Mouse (Mus musculus) CD4-positive, CD25-positive, alpha-beta regulatory T cell, adult 2 months (primary cell): Measurements from ENCODE around the gene Thsd7b.

Experiments
- DNase-seq: peaks from one replicate; pipeline ENCODE4 v3.0.0-alpha.2; 2012; ENCODE audit warnings: low read depth, low spot score

Gene Thsd7b

GRCm38 (mm10) chr1:129272982-129273937, at the start of gene Thsd7b:
TSS of gene Thsd7b (plus strand) at chr1:129273302.
- DNase-seq, result no peak

- DNase-seq, result no peak
Measured at GRCm38 (mm10) chr1:129244292-129244691, 28.8 kb upstream of the Thsd7b start.

GRCm38 (mm10) chr1:129250704-129251443, 22.2 kb upstream of the Thsd7b start:
- DNase-seq, result no peak

GRCm38 (mm10) chr1:129266684-129267083, 6.4 kb upstream of the Thsd7b start:
- no peak for DNase-seq

GRCm38 (mm10) chr1:129304173-129304572, 31.1 kb downstream of the Thsd7b start:
- no peak for DNase-seq

- no peak for DNase-seq
Measured at GRCm38 (mm10) chr1:129324388-129324787, 51.3 kb downstream of the Thsd7b start.

- DNase-seq, result no peak
Measured at GRCm38 (mm10) chr1:129324798-129325197, 51.7 kb downstream of the Thsd7b start.

GRCm38 (mm10) chr1:129356631-129357030, 83.5 kb downstream of the Thsd7b start:
- DNase-seq, result no peak

GRCm38 (mm10) chr1:129357378-129357777, 84.3 kb downstream of the Thsd7b start:
- no peak for DNase-seq

GRCm38 (mm10) chr1:129363368-129363767, 90.3 kb downstream of the Thsd7b start:
- DNase-seq, result no peak

GRCm38 (mm10) chr1:129364828-129365227, 91.7 kb downstream of the Thsd7b start:
- DNase-seq, result no peak

- no peak for DNase-seq
Measured at GRCm38 (mm10) chr1:129365590-129365989, 92.5 kb downstream of the Thsd7b start.

GRCm38 (mm10) chr1:129386479-129386878, 113.4 kb downstream of the Thsd7b start:
- DNase-seq, result no peak

GRCm38 (mm10) chr1:129411584-129411983, 138.5 kb downstream of the Thsd7b start:
- DNase-seq, result no peak

- no peak for DNase-seq
Measured at GRCm38 (mm10) chr1:129421581-129421980, 148.5 kb downstream of the Thsd7b start.

- no peak for DNase-seq
Measured at GRCm38 (mm10) chr1:129464414-129464813, 191.3 kb downstream of the Thsd7b start.

- no peak for DNase-seq
Measured at GRCm38 (mm10) chr1:129473504-129473903, 200.4 kb downstream of the Thsd7b start.

GRCm38 (mm10) chr1:129484266-129485031, 211.3 kb downstream of the Thsd7b start:
- no peak for DNase-seq

- DNase-seq, result peak; percentile 24
Measured at GRCm38 (mm10) chr1:129491136-129491535, 218.0 kb downstream of the Thsd7b start.

GRCm38 (mm10) chr1:129493929-129494328, 220.8 kb downstream of the Thsd7b start:
- DNase-seq, result no peak

- no peak for DNase-seq
Measured at GRCm38 (mm10) chr1:129501707-129502106, 228.6 kb downstream of the Thsd7b start.

- DNase-seq, result no peak
Measured at GRCm38 (mm10) chr1:129516379-129516778, 243.3 kb downstream of the Thsd7b start.
